Mouse (Mus musculus) heart, adult 8-10 months (tissue): Measurements from ENCODE around the gene Gjc3. TPM values are rescaled to one million over a fixed set of nuclear protein-coding genes. Genes with fewer than 3 reads are reported as not detected.

Experiments used
- DNase-seq: peaks from one replicate; pipeline ENCODE4 v3.0.0; 2022; ENCODE audit warnings: low spot score
- total RNA-seq, 4 experiments: library from RNA; stranded (reverse); gene quantifications; 2 replicates each; pipeline ENCODE4 v1.2.4; 2022

The Gjc3 gene
- total RNA-seq, 4 experiments from 2014 or later = 0.09 to 0.34 (median 0.24) TPM

- no peak for DNase-seq
These were observed 48.4 kb downstream of the Gjc3 start for GRCm38 (mm10) chr5:137914508-137914907.

DNA sequence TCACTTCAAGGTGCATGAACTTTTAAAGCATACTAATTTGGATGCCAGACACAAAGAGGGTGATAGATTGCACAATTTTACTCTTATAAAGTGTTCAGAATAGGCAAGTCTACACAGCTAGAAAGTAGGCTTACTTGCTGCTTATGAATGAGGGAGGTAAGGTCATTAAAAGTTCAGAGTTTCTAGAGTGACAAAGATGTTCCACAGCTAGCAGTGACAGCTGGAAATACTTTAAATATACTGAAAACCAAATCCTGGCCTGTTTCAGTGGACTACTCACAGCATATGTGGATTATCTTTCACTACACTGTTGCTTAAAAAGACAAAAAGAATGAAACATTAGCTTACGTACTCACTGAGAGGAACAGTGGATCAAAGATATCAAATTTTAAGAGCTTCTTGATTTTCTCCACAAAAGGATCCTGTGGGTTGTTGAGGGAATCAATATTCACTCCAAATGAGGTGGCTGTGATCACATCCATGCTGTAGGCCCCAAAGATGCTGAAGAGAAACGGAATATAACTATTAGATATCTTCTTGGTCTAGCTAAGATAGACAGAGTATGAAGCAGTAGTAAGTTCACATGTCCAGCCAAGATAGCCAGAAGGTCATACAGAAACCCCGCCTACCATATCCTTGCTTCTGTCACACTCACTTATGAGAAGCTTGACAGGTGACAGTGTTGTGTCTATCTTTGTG is 53.2 kb downstream of the Gjc3 start:
- DNase-seq = no peak

Other genes starting within 250 kb of the Gjc3 start
- under 1 TPM; 0.35 to 0.89 (median 0.81) TPM for gene Nyap1, start 221.5 kb downstream of the Gjc3 start, total RNA-seq
- 100 to 1,000 TPM; 237 to 281 (median 242) TPM for gene Tsc22d4, start 217.4 kb downstream of the Gjc3 start, total RNA-seq
- gene Ppp1r35, start 184.2 kb downstream of the Gjc3 start, total RNA-seq = 10 to 100 TPM in 1 of 4 experiments, 1 to 10 TPM in 3; 7.9 to 12.7 (median 8.6) TPM
- gene Mepce, start 175.4 kb downstream of the Gjc3 start, total RNA-seq = 10 to 100 TPM; 28.9 to 34.2 (median 31.4) TPM
- under 1 TPM; 0.31 to 0.57 (median 0.54) TPM for gene Zcwpw1, start 175.3 kb downstream of the Gjc3 start, total RNA-seq
- gene Pilra, start 126.8 kb downstream of the Gjc3 start, total RNA-seq = 1 to 10 TPM in 3 of 4 experiments, under 1 TPM in 1; 0.87 to 4.1 (median 2.1) TPM
- 1 to 10 TPM in 2 of 4 experiments, under 1 TPM in 2; 0.44 to 2.8 (median 1.1) TPM for gene Pilrb1, start 105.0 kb downstream of the Gjc3 start, total RNA-seq
- 1 to 10 TPM in 1 of 4 experiments, under 1 TPM in 2, not detected in 1; 0.65 to 5.4 (median 0.75) TPM for gene Pilrb2, start 91.3 kb downstream of the Gjc3 start, total RNA-seq
- under 1 TPM; 0.19 to 0.34 (median 0.32) TPM for gene Cyp3a13, start 41.5 kb downstream of the Gjc3 start, total RNA-seq
- not detected for gene Azgp1, start 18.4 kb upstream of the Gjc3 start, total RNA-seq
- gene Smok3a, start 58.2 kb upstream of the Gjc3 start, total RNA-seq = not detected
- not detected for gene Smok3b, start 58.3 kb upstream of the Gjc3 start, total RNA-seq
- not detected for gene Smok3c, start 90.1 kb upstream of the Gjc3 start, total RNA-seq
- gene Zkscan1, start 122.0 kb upstream of the Gjc3 start, total RNA-seq = 10 to 100 TPM; 13.7 to 16.2 (median 15.3) TPM
- 10 to 100 TPM; 11.2 to 12.9 (median 11.9) TPM for gene Zscan21, start 153.8 kb upstream of the Gjc3 start, total RNA-seq
- gene Zfp113, start 192.6 kb upstream of the Gjc3 start, total RNA-seq = 1 to 10 TPM; 6.2 to 8.5 (median 8.3) TPM
- gene Cops6, start 198.0 kb upstream of the Gjc3 start, total RNA-seq = 100 to 1,000 TPM; 117 to 139 (median 133) TPM
- 10 to 100 TPM in 1 of 4 experiments, 1 to 10 TPM in 3; 6.0 to 11.3 (median 7.6) TPM for gene Ap4m1, start 208.9 kb upstream of the Gjc3 start, total RNA-seq
- 10 to 100 TPM in 1 of 4 experiments, 1 to 10 TPM in 3; 7.2 to 11.5 (median 8.2) TPM for gene Mcm7, start 209.3 kb upstream of the Gjc3 start, total RNA-seq
- 10 to 100 TPM; 32.6 to 34.7 (median 34.2) TPM for gene Taf6, start 224.4 kb upstream of the Gjc3 start, total RNA-seq
- gene Cnpy4, start 224.4 kb upstream of the Gjc3 start, total RNA-seq = 1 to 10 TPM; 4.9 to 7.0 (median 5.9) TPM
- gene Mblac1, start 231.2 kb upstream of the Gjc3 start, total RNA-seq = 1 to 10 TPM; 1.8 to 4.3 (median 2.4) TPM